Mouse (Mus musculus) hindbrain, embryonic 10.5 days (tissue): ENCODE results near the gene Podnl1. TPM values are rescaled to one million over a fixed set of nuclear protein-coding genes. Genes with fewer than 3 reads are reported as not detected.

Experiments
- DNase-seq: peaks from one replicate; pipeline ENCODE4 v3.0.0-alpha.2; 2017; ENCODE audit warnings: low spot score
- H3K27ac ChIP-seq: fragments of 300-500 bp; sonication (generic); 2 replicates; pipeline ENCODE4 v1.5.1; 2016; ENCODE audit warnings: mild to moderate bottlenecking, moderate library complexity
- H3K27me3 ChIP-seq: fragments of 300-500 bp; sonication (generic); 2 replicates; pipeline ENCODE4 v1.6.1; 2016; ENCODE audit warnings: mild to moderate bottlenecking; ENCODE audit not compliant: poor library complexity, insufficient read depth, severe bottlenecking
- H3K36me3 ChIP-seq: fragments of 300-500 bp; sonication (generic); 2 replicates; pipeline ENCODE4 v1.6.1; 2016; ENCODE audit warnings: mild to moderate bottlenecking, moderate library complexity
- H3K4me1 ChIP-seq: fragments of 300-500 bp; sonication (generic); replicated peaks from 2 replicates; pipeline ENCODE4 v1.6.1; 2016; ENCODE audit warnings: mild to moderate bottlenecking
- H3K4me3 ChIP-seq: fragments of 300-500 bp; sonication (generic); 2 replicates; pipeline ENCODE4 v1.5.1; 2016; ENCODE audit warnings: mild to moderate bottlenecking, moderate library complexity
- H3K9me3 ChIP-seq: fragments of 300-500 bp; sonication (generic); 2 replicates; pipeline ENCODE4 v1.6.1; 2016; ENCODE audit warnings: mild to moderate bottlenecking, moderate library complexity
- WGBS: fragments of 180-500 bp; shearing (Covaris S2); methylation state at CpG from one replicate; pipeline ENCODE4 v1.1.7; 2016; 5-methylcytosine and 5-hydroxymethylcytosine counted together
- microRNA counts: library from miRNA; unstranded; fragments of <30 nt; microRNA quantifications from one replicate; lab custom pipeline; 2017
- polyA plus RNA-seq: library from polyadenylated mRNA; unstranded; fragments of >200 nt; fragmentation: Nextera tagmentation; extraction: Ambion mirVana; gene quantifications from 2 replicates; pipeline ENCODE4 v1.2.1, GENCODE M21; 2016

Gene Podnl1
- polyA plus RNA-seq, 1 experiment from 2014 or later, result 0.13 TPM

DNA sequence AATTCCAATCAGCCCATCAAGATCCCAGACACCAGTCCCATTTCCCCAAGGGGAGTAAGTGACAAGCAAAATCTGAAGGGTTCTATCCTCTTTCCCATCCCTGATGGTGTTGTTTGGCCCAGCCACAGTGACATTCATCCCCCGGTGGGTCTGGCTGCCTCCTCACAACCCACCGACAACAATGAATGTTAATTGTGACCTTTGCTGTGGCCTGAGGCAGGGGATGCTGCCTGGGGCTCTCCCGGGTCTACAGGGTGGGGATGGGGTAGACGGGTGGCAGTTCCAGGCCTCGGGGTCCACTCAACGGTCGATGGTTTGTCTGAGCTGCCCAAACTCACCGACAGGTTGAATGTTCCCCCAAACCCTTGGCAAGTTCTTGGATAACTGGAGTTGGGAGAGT lies 52.8 kb downstream of the Podnl1 start:
- 75% methylated on average over 8 of the region's 8 CpGs for WGBS
- H3K27me3 ChIP-seq, result no peaks in the 10 kb centered on the region; the same call in 1 of the 2 replicates
- DNase-seq, result no peak
- H3K4me3 ChIP-seq, result no peak overlapping the region
- H3K36me3 ChIP-seq, result peaks cover 50% of the 10 kb centered on the region
- peaks cover 61% of the 10 kb centered on the region for H3K4me1 ChIP-seq
- peak overlapping the region; percentile 98 for H3K27ac ChIP-seq
- no peaks in the 10 kb centered on the region for H3K9me3 ChIP-seq

DNA sequence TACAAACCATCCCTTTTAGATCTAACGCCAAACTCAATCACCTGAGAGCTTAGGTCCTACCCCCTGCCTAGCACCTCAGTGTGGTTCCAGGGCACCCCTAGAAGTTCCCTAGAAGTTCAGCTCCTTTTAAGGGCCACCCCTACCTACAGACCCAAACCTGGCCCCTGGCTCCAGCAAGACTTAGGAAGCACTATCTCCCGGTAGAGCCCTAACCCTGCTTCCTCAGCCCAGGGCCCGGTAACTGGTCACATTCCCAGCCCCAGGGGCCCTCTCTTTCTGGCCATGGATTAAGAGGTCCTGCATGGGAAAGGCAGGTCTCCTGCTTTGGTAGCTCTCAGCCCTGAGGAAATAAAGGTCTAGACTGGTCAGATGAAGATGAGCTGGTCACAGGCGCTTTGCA lies 54.2 kb downstream of the Podnl1 start:
- 7% methylated on average over 4 of the region's 4 CpGs for WGBS
- H3K36me3 ChIP-seq, result peaks cover 36% of the 10 kb centered on the region
- no peak for DNase-seq
- peak overlapping the region; percentile 49 for H3K4me3 ChIP-seq
- H3K27ac ChIP-seq, result peak overlapping the region; percentile 98
- H3K27me3 ChIP-seq, result peaks cover 7% of the 10 kb centered on the region
- H3K4me1 ChIP-seq, result peaks cover 75% of the 10 kb centered on the region
- H3K9me3 ChIP-seq, result 0 out of 2 replicates have a peak, but pooled peaks cover under 1% of the 10 kb centered on the region

DNA sequence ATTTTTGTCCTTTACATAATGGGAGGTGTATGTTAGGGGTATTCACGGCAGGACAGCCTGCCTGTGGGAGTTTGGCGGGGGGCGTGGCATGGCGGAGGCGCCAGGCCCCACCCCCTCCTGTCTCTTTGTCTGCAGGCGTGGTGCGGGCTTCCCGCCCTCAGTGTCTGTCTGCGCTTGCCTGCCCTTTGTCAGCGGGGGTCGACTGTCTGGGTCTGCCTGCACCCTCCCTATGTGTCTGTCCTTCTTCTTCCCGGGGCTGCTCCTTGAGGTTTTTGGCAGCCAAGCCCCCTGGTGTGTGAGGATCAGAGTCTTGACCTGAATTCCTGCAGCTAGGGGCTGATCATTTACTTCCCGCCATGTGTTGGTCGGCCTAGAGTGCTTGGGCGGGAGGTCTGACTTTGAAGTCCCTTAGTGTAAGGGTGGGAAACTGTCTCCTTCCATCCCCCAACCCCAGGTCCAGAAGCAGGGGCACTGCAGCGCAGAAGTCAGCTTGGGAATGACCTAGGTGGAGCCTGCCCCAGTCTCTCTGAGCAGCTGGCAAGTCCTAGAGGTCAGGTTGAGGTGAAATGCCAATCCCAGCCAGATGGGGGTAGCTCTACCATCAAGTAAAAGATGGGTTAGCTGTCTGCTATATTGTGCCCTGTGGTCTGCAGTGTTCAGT lies 54.9 kb downstream of the Podnl1 start:
- DNase-seq, result peak; percentile 89
- Histone ChIP-seq H3K4me1 (peaks cover 76% of the 10 kb centered on the region), H3K27me3 (peaks cover 12% of the 10 kb centered on the region), H3K4me3 (peak overlapping the region; percentile 49), H3K27ac (peak overlapping the region; percentile 98), H3K9me3 (0 out of 2 replicates have a peak, but pooled peaks cover 5% of the 10 kb centered on the region), H3K36me3 (peaks cover 29% of the 10 kb centered on the region)
- 2% methylated on average over 16 of the region's 16 CpGs for WGBS

MicroRNAs within 50 kb of the gene (microRNA counts, 519-probe panel; counts per million panel counts)
- microRNA mmu-miR-181c (lab: Ali Mortazavi, UCI) (1,255 counts per million, percentile 77 among the panel's probes with 10 or more counts), microRNA mmu-miR-709 (lab: Ali Mortazavi, UCI) (1,255 counts per million, percentile 77 among the panel's probes with 10 or more counts)

Other genes starting within 250 kb of the Podnl1 start
- 10.9 and 15.4 TPM in 2 replicates for gene Adgrl1, start 225.9 kb upstream of the Podnl1 start, polyA plus RNA-seq
- gene Gm10644, start 170.8 kb upstream of the Podnl1 start, polyA plus RNA-seq, result 1.1 and 1.5 TPM in 2 replicates
- 99.1 and 112 TPM in 2 replicates for gene Asf1b, start 170.5 kb upstream of the Podnl1 start, polyA plus RNA-seq
- 170 and 194 TPM in 2 replicates for gene Prkaca, start 153.0 kb upstream of the Podnl1 start, polyA plus RNA-seq
- 7.6 and 9.5 TPM in 2 replicates for gene Samd1, start 128.3 kb upstream of the Podnl1 start, polyA plus RNA-seq
- 0.52 and 0.54 TPM in 2 replicates for gene 1700067K01Rik, start 124.5 kb upstream of the Podnl1 start, polyA plus RNA-seq
- gene 2210011C24Rik, start 113.8 kb upstream of the Podnl1 start, polyA plus RNA-seq, result 0.86 TPM in 1 of 2 replicates, not detected in the other
- 9.2 and 10.0 TPM in 2 replicates for gene Palm3, start 104.5 kb upstream of the Podnl1 start, polyA plus RNA-seq
- 0.24 and 0.30 TPM in 2 replicates for gene Il27ra, start 83.4 kb upstream of the Podnl1 start, polyA plus RNA-seq
- gene Rln3, start 81.0 kb upstream of the Podnl1 start, polyA plus RNA-seq, result 0.69 TPM in 1 of 2 replicates, not detected in the other
- 1.5 and 1.8 TPM in 2 replicates for gene Gm10643, start 60.9 kb upstream of the Podnl1 start, polyA plus RNA-seq
- gene Rfx1, start 59.2 kb upstream of the Podnl1 start, polyA plus RNA-seq, result 8.5 and 9.2 TPM in 2 replicates
- gene Dcaf15, start 21.2 kb upstream of the Podnl1 start, polyA plus RNA-seq, result 16.7 and 19.2 TPM in 2 replicates
- gene Cc2d1a, start 21.9 kb downstream of the Podnl1 start, polyA plus RNA-seq, result 18.2 and 19.0 TPM in 2 replicates
- gene 4930432K21Rik, start 22.0 kb downstream of the Podnl1 start, polyA plus RNA-seq, result 2.1 TPM in 2 replicates
- 2.5 and 6.8 TPM in 2 replicates for gene Nanos3, start 59.2 kb downstream of the Podnl1 start, polyA plus RNA-seq
- 36.9 and 53.5 TPM in 2 replicates for gene Zswim4, start 111.1 kb downstream of the Podnl1 start, polyA plus RNA-seq
- gene D8Ertd738e, start 123.7 kb downstream of the Podnl1 start, polyA plus RNA-seq, result 386 TPM in 2 replicates
- 65.3 and 72.1 TPM in 2 replicates for gene Mri1, start 131.3 kb downstream of the Podnl1 start, polyA plus RNA-seq
- gene Ccdc130, start 144.4 kb downstream of the Podnl1 start, polyA plus RNA-seq, result 22.2 and 27.2 TPM in 2 replicates